Mouse (Mus musculus): Measurements from ENCODE around the gene Gm20662. TPM values are rescaled to one million over a fixed set of nuclear protein-coding genes. Genes with fewer than 3 reads are reported as not detected.
A peak's percentile ranks its signal among the peaks of the same experiment; 100 is the strongest.

The Gm20662 gene
- 0.22 and 0.48 TPM in 2 replicates for polyA plus RNA-seq (2015; fragmentation: Nextera tagmentation; extraction: Ambion mirVana)

GRCm38 (mm10) chr9:107996049-107996448 is at the start of gene Gm20662:
Gene Gm20662, plus strand, starts transcription at chr9:107996349.
- no peak for ATAC-seq (ENCODE audit: low read depth)
- Histone ChIP-seq H3K9ac (ENCODE audit: low read depth, low read length) (no peak within 1 kb of the TSS), H3K4me1 (ENCODE audit: control insufficient read depth, low read depth, low read length) (no peaks in the 10 kb centered on the region), H3K27me3 (ENCODE audit: control insufficient read depth, insufficient read depth, low read depth, low read length) (no peaks in the 10 kb centered on the region), H3K4me2 (ENCODE audit: low read depth, low read length) (no peak within 1 kb of the TSS), H3K9me3 (replicated peaks; ENCODE audit: control insufficient read depth, low read length) (no peaks in the 10 kb centered on the region), H3K36me3 (ENCODE audit: control insufficient read depth, insufficient read depth) (no peaks in the 10 kb centered on the region), H3K27ac (ENCODE audit: low read length) (no peak within 1 kb of the TSS), H3K4me3 (ENCODE audit: low read depth, low read length) (no peak within 1 kb of the TSS)
- 69% methylated on average over 5 of the region's 5 CpGs for WGBS (ENCODE audit: insufficient replicate concordance)

DNA sequence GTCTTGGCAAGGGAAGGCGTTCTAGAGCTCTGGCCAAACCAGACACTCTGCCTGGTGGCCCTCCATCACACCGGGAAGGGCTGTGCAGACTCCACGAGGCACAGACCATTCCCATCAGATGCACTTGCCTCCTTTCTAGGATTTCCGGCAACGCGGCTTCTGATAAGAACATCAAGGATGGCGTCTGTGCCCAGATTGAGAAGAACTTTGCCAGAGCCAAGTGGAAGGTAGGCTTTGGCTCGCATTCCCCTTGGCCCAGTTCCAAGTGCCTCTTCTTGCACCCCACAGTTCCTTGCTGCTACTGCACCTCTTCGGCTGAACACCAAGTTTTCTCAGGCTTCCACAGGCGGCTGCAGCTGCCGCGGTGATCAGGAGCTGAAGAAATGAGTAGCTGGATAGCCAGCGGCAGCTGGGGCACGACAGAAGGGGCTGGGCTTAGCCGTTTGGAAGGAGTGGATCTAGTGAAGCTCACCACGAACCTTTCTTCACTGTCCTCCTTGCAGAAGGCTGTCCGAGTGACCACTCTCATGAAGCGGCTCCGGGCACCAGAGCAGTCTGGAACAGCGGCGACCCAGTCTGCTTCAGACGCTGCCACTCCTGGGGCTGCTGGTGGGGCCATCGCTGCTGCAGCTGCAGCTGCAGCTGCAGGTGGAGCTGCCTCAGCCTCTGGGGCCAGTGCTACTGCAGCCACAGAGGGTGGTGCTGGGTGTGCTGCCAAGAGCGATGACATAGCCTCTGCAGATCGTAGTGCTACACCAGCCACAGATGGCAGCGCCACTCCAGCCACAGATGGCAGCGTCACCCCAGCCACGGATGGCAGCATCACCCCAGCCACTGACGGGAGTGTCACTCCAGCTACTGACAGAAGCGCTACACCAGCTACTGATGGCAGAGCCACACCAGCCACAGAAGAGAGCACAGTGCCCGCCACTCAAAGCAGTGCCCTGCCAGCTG is 48.6 kb upstream of the Gm20662 start:
- H3K27me3 ChIP-seq (ENCODE audit: control insufficient read depth, insufficient read depth, low read depth, low read length) = no peaks in the 10 kb centered on the region
- WGBS (ENCODE audit: insufficient replicate concordance) = 79% methylated on average over 31 of the region's 31 CpGs
- H3K4me2 ChIP-seq (ENCODE audit: low read depth, low read length) = no peak overlapping the region
- H3K4me3 ChIP-seq (ENCODE audit: low read depth, low read length) = no peak overlapping the region
- ATAC-seq (ENCODE audit: low read depth) = no peak
- no peaks in the 10 kb centered on the region for H3K9me3 ChIP-seq (replicated peaks; ENCODE audit: control insufficient read depth, low read length)
- H3K27ac ChIP-seq (ENCODE audit: low read length) = no peak overlapping the region
- no peak overlapping the region for H3K9ac ChIP-seq (ENCODE audit: low read depth, low read length)
- H3K36me3 ChIP-seq (ENCODE audit: control insufficient read depth, insufficient read depth) = no peaks in the 10 kb centered on the region
- peaks cover 19% of the 10 kb centered on the region for H3K4me1 ChIP-seq (ENCODE audit: control insufficient read depth, low read depth, low read length)

GRCm38 (mm10) chr9:107949184-107949921 is 46.8 kb upstream of the Gm20662 start:
- no peak overlapping the region for H3K27ac ChIP-seq (ENCODE audit: low read length)
- no peak overlapping the region for H3K4me2 ChIP-seq (ENCODE audit: low read depth, low read length)
- H3K9me3 ChIP-seq (replicated peaks; ENCODE audit: control insufficient read depth, low read length) = no peaks in the 10 kb centered on the region
- ATAC-seq (ENCODE audit: low read depth) = no peak
- no peak overlapping the region for H3K4me3 ChIP-seq (ENCODE audit: low read depth, low read length)
- H3K27me3 ChIP-seq (ENCODE audit: control insufficient read depth, insufficient read depth, low read depth, low read length) = no peaks in the 10 kb centered on the region
- no peaks in the 10 kb centered on the region for H3K36me3 ChIP-seq (ENCODE audit: control insufficient read depth, insufficient read depth)
- no peak overlapping the region for H3K9ac ChIP-seq (ENCODE audit: low read depth, low read length)
- peaks cover 24% of the 10 kb centered on the region for H3K4me1 ChIP-seq (ENCODE audit: control insufficient read depth, low read depth, low read length)
- 65% methylated on average over 13 of the region's 13 CpGs for WGBS (ENCODE audit: insufficient replicate concordance)

DNA sequence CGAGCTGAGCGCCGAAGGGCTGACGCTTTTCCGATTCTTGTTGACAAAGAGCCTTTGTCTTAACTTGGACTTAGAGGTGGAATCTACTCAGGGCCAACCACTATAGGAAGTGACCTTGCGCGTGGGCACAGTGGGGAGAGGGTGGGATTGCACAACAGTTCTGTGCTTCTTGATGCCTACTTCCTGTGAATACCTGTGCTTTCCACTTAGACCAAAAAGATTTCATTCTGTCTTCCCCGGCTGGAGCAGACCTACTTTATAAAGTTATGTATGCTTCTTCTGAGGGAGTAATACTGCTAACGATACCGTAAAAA is 46.3 kb upstream of the Gm20662 start, which contains the start of gene Traip:
Traip (plus strand) TSS at position 215 of the 314 bp plus-strand sequence.
- 79% methylated on average over 10 of the region's 10 CpGs for WGBS (ENCODE audit: insufficient replicate concordance)
- peak within 1 kb of the TSS; percentile 70 for H3K9ac ChIP-seq (ENCODE audit: low read depth, low read length)
- peak within 1 kb of the TSS; percentile 69 for H3K4me2 ChIP-seq (ENCODE audit: low read depth, low read length)
- no peaks in the 10 kb centered on the region for H3K9me3 ChIP-seq (replicated peaks; ENCODE audit: control insufficient read depth, low read length)
- H3K4me1 ChIP-seq (ENCODE audit: control insufficient read depth, low read depth, low read length) = peaks cover 24% of the 10 kb centered on the region
- peak within 1 kb of the TSS; percentile 59 for H3K27ac ChIP-seq (ENCODE audit: low read length)
- peak within 1 kb of the TSS; percentile 78 for H3K4me3 ChIP-seq (ENCODE audit: low read depth, low read length)
- no peak for ATAC-seq (ENCODE audit: low read depth)
- no peaks in the 10 kb centered on the region for H3K27me3 ChIP-seq (ENCODE audit: control insufficient read depth, insufficient read depth, low read depth, low read length)
- no peaks in the 10 kb centered on the region for H3K36me3 ChIP-seq (ENCODE audit: control insufficient read depth, insufficient read depth)

- H3K4me3 ChIP-seq (ENCODE audit: low read depth, low read length) = peak overlapping the region; percentile 78
- WGBS (ENCODE audit: insufficient replicate concordance) = 13% methylated on average over 45 of the region's 45 CpGs
- H3K4me2 ChIP-seq (ENCODE audit: low read depth, low read length) = peak overlapping the region; percentile 69
- no peaks in the 10 kb centered on the region for H3K9me3 ChIP-seq (replicated peaks; ENCODE audit: control insufficient read depth, low read length)
- H3K4me1 ChIP-seq (ENCODE audit: control insufficient read depth, low read depth, low read length) = peaks cover 24% of the 10 kb centered on the region
- H3K9ac ChIP-seq (ENCODE audit: low read depth, low read length) = peak overlapping the region; percentile 70
- H3K36me3 ChIP-seq (ENCODE audit: control insufficient read depth, insufficient read depth) = no peaks in the 10 kb centered on the region
- no peaks in the 10 kb centered on the region for H3K27me3 ChIP-seq (ENCODE audit: control insufficient read depth, insufficient read depth, low read depth, low read length)
- H3K27ac ChIP-seq (ENCODE audit: low read length) = peak overlapping the region; percentile 59
- ATAC-seq (ENCODE audit: low read depth) = peak; percentile 94
Observed at GRCm38 (mm10) chr9:107950460-107951355, 45.4 kb upstream of the Gm20662 start.

DNA sequence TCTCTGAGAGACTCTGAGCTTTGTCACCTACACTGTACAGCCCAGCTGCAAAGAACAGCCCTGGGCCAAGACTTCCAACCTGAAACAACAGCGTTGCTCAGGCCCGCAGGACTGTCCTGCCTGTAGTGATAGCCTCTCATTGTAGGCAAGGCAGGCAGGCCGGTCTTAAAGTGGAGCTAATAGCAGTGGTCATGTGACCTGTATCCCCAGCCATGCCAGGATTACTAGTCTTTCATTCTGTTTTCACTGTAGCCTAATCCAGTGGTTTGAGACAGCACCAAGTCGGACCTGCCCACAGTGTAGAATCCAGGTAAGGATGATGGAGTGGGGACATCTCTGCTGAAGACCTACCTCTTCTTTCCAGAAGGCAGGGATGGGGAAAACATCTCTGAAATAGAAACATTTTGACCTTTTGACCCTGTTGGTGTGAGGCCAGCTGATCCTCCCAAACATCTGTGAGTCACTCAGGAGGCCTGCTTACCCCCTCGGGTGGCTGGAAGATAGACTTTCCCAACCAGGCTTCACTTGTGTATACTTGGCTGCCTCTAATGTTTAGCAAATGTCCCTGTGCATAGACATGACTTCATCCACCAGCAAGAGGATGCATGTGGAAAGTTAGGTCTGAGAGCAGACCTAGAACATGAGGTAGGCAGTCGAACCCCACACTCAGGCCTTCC is 40.4 kb upstream of the Gm20662 start:
- Histone ChIP-seq H3K4me1 (ENCODE audit: control insufficient read depth, low read depth, low read length) (peaks cover 16% of the 10 kb centered on the region), H3K9ac (ENCODE audit: low read depth, low read length) (no peak overlapping the region), H3K27me3 (ENCODE audit: control insufficient read depth, insufficient read depth, low read depth, low read length) (no peaks in the 10 kb centered on the region), H3K9me3 (replicated peaks; ENCODE audit: control insufficient read depth, low read length) (no peaks in the 10 kb centered on the region), H3K36me3 (ENCODE audit: control insufficient read depth, insufficient read depth) (peaks cover 29% of the 10 kb centered on the region), H3K4me2 (ENCODE audit: low read depth, low read length) (no peak overlapping the region), H3K4me3 (ENCODE audit: low read depth, low read length) (no peak overlapping the region), H3K27ac (ENCODE audit: low read length) (no peak overlapping the region)
- ATAC-seq (ENCODE audit: low read depth) = no peak
- WGBS (ENCODE audit: insufficient replicate concordance) = 82% methylated on average over 6 of the region's 6 CpGs

- no peak overlapping the region for H3K27ac ChIP-seq (ENCODE audit: low read length)
- no peak for ATAC-seq (ENCODE audit: low read depth)
- H3K9me3 ChIP-seq (replicated peaks; ENCODE audit: control insufficient read depth, low read length) = no peaks in the 10 kb centered on the region
- H3K36me3 ChIP-seq (ENCODE audit: control insufficient read depth, insufficient read depth) = peaks cover 37% of the 10 kb centered on the region
- H3K9ac ChIP-seq (ENCODE audit: low read depth, low read length) = no peak overlapping the region
- no peaks in the 10 kb centered on the region for H3K27me3 ChIP-seq (ENCODE audit: control insufficient read depth, insufficient read depth, low read depth, low read length)
- 66% methylated on average over 6 of the region's 6 CpGs for WGBS (ENCODE audit: insufficient replicate concordance)
- no peak overlapping the region for H3K4me3 ChIP-seq (ENCODE audit: low read depth, low read length)
- H3K4me2 ChIP-seq (ENCODE audit: low read depth, low read length) = no peak overlapping the region
- peaks cover 8% of the 10 kb centered on the region for H3K4me1 ChIP-seq (ENCODE audit: control insufficient read depth, low read depth, low read length)
Observed at GRCm38 (mm10) chr9:107957141-107957540, 39.0 kb upstream of the Gm20662 start.

GRCm38 (mm10) chr9:107959896-107960295 is 36.3 kb upstream of the Gm20662 start:
- no peaks in the 10 kb centered on the region for H3K9me3 ChIP-seq (replicated peaks; ENCODE audit: control insufficient read depth, low read length)
- H3K4me2 ChIP-seq (ENCODE audit: low read depth, low read length) = no peak overlapping the region
- ATAC-seq (ENCODE audit: low read depth) = no peak
- H3K27me3 ChIP-seq (ENCODE audit: control insufficient read depth, insufficient read depth, low read depth, low read length) = no peaks in the 10 kb centered on the region
- H3K36me3 ChIP-seq (ENCODE audit: control insufficient read depth, insufficient read depth) = peaks cover 43% of the 10 kb centered on the region
- no peak overlapping the region for H3K4me3 ChIP-seq (ENCODE audit: low read depth, low read length)
- no peak overlapping the region for H3K9ac ChIP-seq (ENCODE audit: low read depth, low read length)
- 79% methylated on average over 6 of the region's 6 CpGs for WGBS (ENCODE audit: insufficient replicate concordance)
- H3K27ac ChIP-seq (ENCODE audit: low read length) = no peak overlapping the region
- H3K4me1 ChIP-seq (ENCODE audit: control insufficient read depth, low read depth, low read length) = peaks cover 5% of the 10 kb centered on the region
